Mouse (Mus musculus): Measurements from ENCODE around the gene Sfxn1.

The Sfxn1 gene

GRCm38 (mm10) chr13:54143788-54144187 is 72.1 kb downstream of the Sfxn1 start:
- no peak for DNase-seq

GRCm38 (mm10) chr13:54144624-54145023 is 73.0 kb downstream of the Sfxn1 start:
- DNase-seq = no peak

- peak in 1 of 2 experiments; percentile 28 for DNase-seq
These were observed 75.7 kb downstream of the Sfxn1 start for GRCm38 (mm10) chr13:54147328-54147727.

- no peak for DNase-seq
These were observed 80.8 kb downstream of the Sfxn1 start for GRCm38 (mm10) chr13:54152421-54152820.

GRCm38 (mm10) chr13:54152911-54153310 is 81.2 kb downstream of the Sfxn1 start:
- DNase-seq = no peak

GRCm38 (mm10) chr13:54153672-54154218 is 82.1 kb downstream of the Sfxn1 start:
- DNase-seq = no peak

GRCm38 (mm10) chr13:54155822-54156221 is 84.2 kb downstream of the Sfxn1 start:
- DNase-seq = no peak

All from cerebellum, postnatal 10 days (tissue).